Mouse (Mus musculus) forebrain, embryonic 10.5 days (tissue): ENCODE data around the gene Gpr137. TPM values are rescaled to one million over a fixed set of nuclear protein-coding genes. Genes with fewer than 3 reads are reported as not detected.
"Not testable (repeated sequence)": the region's sequence is repeated elsewhere in the genome, so short reads cannot be mapped to it uniquely, and the experiment has no call there.

Experiments used
- DNase-seq: peaks from one replicate; pipeline ENCODE4 v3.0.0-alpha.2; 2017; ENCODE audit warnings: low spot score; ENCODE audit errors: extremely low spot score
- H3K27ac ChIP-seq: fragments of 300-500 bp; sonication (generic); 2 replicates; pipeline ENCODE4 v1.5.1; 2016; ENCODE audit warnings: mild to moderate bottlenecking
- H3K27me3 ChIP-seq: fragments of 300-500 bp; sonication (generic); 2 replicates; pipeline ENCODE4 v1.6.1; 2016; ENCODE audit warnings: mild to moderate bottlenecking; ENCODE audit not compliant: poor library complexity, severe bottlenecking
- H3K36me3 ChIP-seq: fragments of 300-500 bp; sonication (generic); replicated peaks from 2 replicates; pipeline ENCODE4 v1.6.1; 2016; ENCODE audit warnings: mild to moderate bottlenecking, moderate library complexity
- H3K4me1 ChIP-seq: fragments of 300-500 bp; sonication (generic); 2 replicates; pipeline ENCODE4 v1.6.1; 2016
- H3K4me3 ChIP-seq: fragments of 300-500 bp; sonication (generic); 2 replicates; pipeline ENCODE4 v1.5.1; 2016; ENCODE audit warnings: mild to moderate bottlenecking, moderate library complexity
- H3K9me3 ChIP-seq: fragments of 300-500 bp; sonication (generic); 2 replicates; pipeline ENCODE4 v1.6.1; 2016; ENCODE audit warnings: mild to moderate bottlenecking, moderate library complexity
- whole genome bisulfite sequencing: fragments of 180-500 bp; shearing (Covaris S2); methylation state at CpG from one replicate; pipeline ENCODE4 v1.1.7; 2016; 5-methylcytosine and 5-hydroxymethylcytosine counted together
- polyA plus RNA-seq: library from polyadenylated mRNA; unstranded; fragments of >200 nt; fragmentation: Nextera tagmentation; extraction: Ambion mirVana; gene quantifications from 2 replicates; pipeline ENCODE4 v1.2.1, GENCODE M21; 2016

Gene Gpr137
- polyA plus RNA-seq, result 22.8 and 26.5 TPM in 2 replicates

GRCm38 (mm10) chr19:6942249-6942691, at the start of gene Gpr137:
Gene Gpr137, minus strand, starts transcription at chr19:6942480.
- H3K27ac ChIP-seq, result peak within 1 kb of the TSS; percentile 95
- DNase-seq, result peak; percentile 92
- H3K27me3 ChIP-seq, result peaks cover 16% of the 10 kb centered on the region
- H3K36me3 ChIP-seq, result peaks cover 18% of the 10 kb centered on the region
- H3K4me1 ChIP-seq, result peaks cover 39% of the 10 kb centered on the region
- WGBS, result under 1% methylated on average over 27 of the region's 27 CpGs
- H3K4me3 ChIP-seq, result peak within 1 kb of the TSS; percentile 83
- no peaks in the 10 kb centered on the region for H3K9me3 ChIP-seq

- not testable (repeated sequence) for H3K36me3 ChIP-seq, H3K27me3 ChIP-seq, H3K9me3 ChIP-seq, DNase-seq, H3K27ac ChIP-seq
- Histone ChIP-seq H3K4me3 (peak overlapping the region; percentile 66; the same call in 1 of the 2 replicates), H3K4me1 (peaks cover 73% of the 10 kb centered on the region)
- WGBS, result 94% methylated on average over 6 of the region's 6 CpGs
Observed at GRCm38 (mm10) chr19:6991166-6991565, 48.9 kb upstream of the Gpr137 start.

- no peak overlapping the region for H3K27ac ChIP-seq
- 89% methylated on average over 6 of the region's 6 CpGs for WGBS
- H3K9me3 ChIP-seq, result no peaks in the 10 kb centered on the region
- peaks cover 5% of the 10 kb centered on the region for H3K36me3 ChIP-seq
- peaks cover 73% of the 10 kb centered on the region for H3K4me1 ChIP-seq
- H3K27me3 ChIP-seq, result no peaks in the 10 kb centered on the region
- no peak for DNase-seq
- no peak overlapping the region for H3K4me3 ChIP-seq
Observed at GRCm38 (mm10) chr19:6990712-6991111, 48.4 kb upstream of the Gpr137 start.

- H3K27ac ChIP-seq, result no peak overlapping the region
- peaks cover 66% of the 10 kb centered on the region for H3K4me1 ChIP-seq
- DNase-seq, result no peak
- no peaks in the 10 kb centered on the region for H3K9me3 ChIP-seq
- H3K36me3 ChIP-seq, result peaks cover 18% of the 10 kb centered on the region
- WGBS, result 86% methylated on average over 8 of the region's 8 CpGs
- H3K27me3 ChIP-seq, result 0 out of 2 replicates have a peak, but pooled peaks cover 3% of the 10 kb centered on the region
- H3K4me3 ChIP-seq, result 0 out of 2 replicates have a peak overlapping the region, but pooled peaks have one; percentile 4
Observed at GRCm38 (mm10) chr19:6989251-6989650, 47.0 kb upstream of the Gpr137 start.

GRCm38 (mm10) chr19:6987904-6988285, 45.6 kb upstream of the Gpr137 start:
- no peak for DNase-seq
- Histone ChIP-seq H3K4me3 (peak overlapping the region; percentile 95), H3K27ac (peak overlapping the region; percentile 97), H3K9me3 (no peaks in the 10 kb centered on the region), H3K36me3 (peaks cover 30% of the 10 kb centered on the region), H3K27me3 (0 out of 2 replicates have a peak, but pooled peaks cover 3% of the 10 kb centered on the region), H3K4me1 (peaks cover 64% of the 10 kb centered on the region)
- WGBS, result 4% methylated on average over 8 of the region's 8 CpGs

GRCm38 (mm10) chr19:6987061-6987903, 45.0 kb upstream of the Gpr137 start, which contains the start of gene Vegfb:
Gene Vegfb, minus strand, starts transcription at chr19:6987651.
- under 1% methylated on average over 85 of the region's 85 CpGs for WGBS
- Histone ChIP-seq H3K4me3 (peak within 1 kb of the TSS; percentile 95), H3K4me1 (peaks cover 62% of the 10 kb centered on the region), H3K36me3 (peaks cover 36% of the 10 kb centered on the region), H3K27me3 (0 out of 2 replicates have a peak, but pooled peaks cover 3% of the 10 kb centered on the region), H3K27ac (peak within 1 kb of the TSS; percentile 97), H3K9me3 (no peaks in the 10 kb centered on the region)
- peak; percentile 60 for DNase-seq

- Histone ChIP-seq H3K4me3 (peak overlapping the region; percentile 95), H3K27ac (no peak overlapping the region), H3K4me1 (peaks cover 57% of the 10 kb centered on the region), H3K9me3 (no peaks in the 10 kb centered on the region), H3K36me3 (peaks cover 43% of the 10 kb centered on the region), H3K27me3 (0 out of 2 replicates have a peak, but pooled peaks cover 3% of the 10 kb centered on the region)
- 84% methylated on average over 10 of the region's 10 CpGs for WGBS
- DNase-seq, result no peak
Observed at GRCm38 (mm10) chr19:6985951-6986708, 43.9 kb upstream of the Gpr137 start.

GRCm38 (mm10) chr19:6985300-6985699, 43.0 kb upstream of the Gpr137 start:
- Histone ChIP-seq H3K9me3 (no peaks in the 10 kb centered on the region), H3K27me3 (0 out of 2 replicates have a peak, but pooled peaks cover 3% of the 10 kb centered on the region), H3K4me1 (peaks cover 64% of the 10 kb centered on the region), H3K4me3 (peak overlapping the region; percentile 95; the same call in 1 of the 2 replicates), H3K36me3 (peaks cover 43% of the 10 kb centered on the region), H3K27ac (0 out of 2 replicates have a peak overlapping the region, but pooled peaks have one; percentile 37)
- DNase-seq, result no peak
- 86% methylated on average over 19 of the region's 19 CpGs for WGBS

- Histone ChIP-seq H3K4me3 (peak overlapping the region; percentile 18; the same call in 1 of the 2 replicates), H3K4me1 (peaks cover 78% of the 10 kb centered on the region)
Observed at GRCm38 (mm10) chr19:6983621-6984020, 41.3 kb upstream of the Gpr137 start.

GRCm38 (mm10) chr19:6981465-6981864, 39.2 kb upstream of the Gpr137 start:
- Histone ChIP-seq H3K27ac (no peak overlapping the region), H3K9me3 (no peaks in the 10 kb centered on the region), H3K36me3 (peaks cover 64% of the 10 kb centered on the region), H3K27me3 (0 out of 2 replicates have a peak, but pooled peaks cover 3% of the 10 kb centered on the region), H3K4me3 (peak overlapping the region; percentile 86), H3K4me1 (peaks cover 79% of the 10 kb centered on the region)
- WGBS, result 92% methylated on average over 4 of the region's 4 CpGs
- no peak for DNase-seq

More at GRCm38 (mm10) chr19:6983621-6984020, 41.3 kb upstream of the Gpr137 start:
- DNase-seq, result no peak
- Histone ChIP-seq H3K9me3 (no peaks in the 10 kb centered on the region), H3K27ac (0 out of 2 replicates have a peak overlapping the region, but pooled peaks have one; percentile 8), H3K27me3 (0 out of 2 replicates have a peak, but pooled peaks cover 3% of the 10 kb centered on the region), H3K36me3 (peaks cover 43% of the 10 kb centered on the region)
- 52% methylated on average over 5 of the region's 5 CpGs for WGBS

GRCm38 (mm10) chr19:6980381-6981093, 38.3 kb upstream of the Gpr137 start, which contains the start of gene Fkbp2:
Gene Fkbp2, minus strand, starts transcription at chr19:6980501.
- 2% methylated on average over 38 of the region's 38 CpGs for WGBS
- Histone ChIP-seq H3K9me3 (no peaks in the 10 kb centered on the region), H3K27me3 (0 out of 2 replicates have a peak, but pooled peaks cover 3% of the 10 kb centered on the region), H3K4me3 (peak within 1 kb of the TSS; percentile 86), H3K36me3 (peaks cover 66% of the 10 kb centered on the region), H3K27ac (peak within 1 kb of the TSS; percentile 99), H3K4me1 (peaks cover 77% of the 10 kb centered on the region)
- DNase-seq, result peak; percentile 99
